Mouse (Mus musculus) hindbrain, embryonic 13.5 days (tissue): ENCODE measurements around the gene Vim. TPM values are rescaled to one million over a fixed set of nuclear protein-coding genes. Genes with fewer than 3 reads are reported as not detected.

Source experiments
- ATAC-seq: fragments of 200-750 bp; cut with Nextera tagmentation; 2 replicates; pipeline ENCODE4 v1.8.0; 2017; ENCODE audit warnings: moderate TSS enrichment; ENCODE audit not compliant: low FRiP score
- H3K27ac ChIP-seq: fragments of 300-500 bp; sonication (generic); 2 replicates; pipeline ENCODE4 v1.5.1; 2015; ENCODE audit warnings: inconsistent platforms, mild to moderate bottlenecking, moderate library complexity
- H3K27me3 ChIP-seq: fragments of 300-500 bp; sonication (generic); 2 replicates; pipeline ENCODE4 v1.6.1; 2015; ENCODE audit warnings: mild to moderate bottlenecking, inconsistent platforms
- H3K36me3 ChIP-seq: fragments of 300-500 bp; sonication (generic); 2 replicates; pipeline ENCODE4 v1.6.1; 2015; ENCODE audit warnings: mild to moderate bottlenecking, inconsistent platforms
- H3K4me1 ChIP-seq: fragments of 300-500 bp; sonication (generic); replicated peaks from 2 replicates; pipeline ENCODE4 v1.6.1; 2015; ENCODE audit warnings: inconsistent platforms
- H3K4me2 ChIP-seq: fragments of 300-500 bp; sonication (generic); 2 replicates; pipeline ENCODE4 v1.6.1; 2015; ENCODE audit warnings: inconsistent platforms, mild to moderate bottlenecking, moderate library complexity
- H3K4me3 ChIP-seq: fragments of 300-500 bp; sonication (generic); 2 replicates; pipeline ENCODE4 v1.5.1; 2015; ENCODE audit warnings: mild to moderate bottlenecking, inconsistent platforms
- H3K9ac ChIP-seq: fragments of 300-500 bp; sonication (generic); 2 replicates; pipeline ENCODE4 v1.6.1; 2015; ENCODE audit warnings: mild to moderate bottlenecking, inconsistent platforms
- H3K9me3 ChIP-seq: fragments of 300-500 bp; sonication (generic); 2 replicates; pipeline ENCODE4 v1.6.1; 2016; ENCODE audit warnings: inconsistent platforms
- WGBS: fragments of 180-500 bp; shearing (Covaris S2); methylation state at CpG from one replicate; pipeline ENCODE4 v1.1.7; 2015; 5-methylcytosine and 5-hydroxymethylcytosine counted together
- polyA plus RNA-seq: library from polyadenylated mRNA; unstranded; fragments of >200 nt; fragmentation: Nextera tagmentation; extraction: Ambion mirVana; gene quantifications from 2 replicates; pipeline ENCODE4 v1.2.1, GENCODE M21; 2015

Gene Vim
- polyA plus RNA-seq, 1 experiment from 2014 or later: 758 TPM

DNA sequence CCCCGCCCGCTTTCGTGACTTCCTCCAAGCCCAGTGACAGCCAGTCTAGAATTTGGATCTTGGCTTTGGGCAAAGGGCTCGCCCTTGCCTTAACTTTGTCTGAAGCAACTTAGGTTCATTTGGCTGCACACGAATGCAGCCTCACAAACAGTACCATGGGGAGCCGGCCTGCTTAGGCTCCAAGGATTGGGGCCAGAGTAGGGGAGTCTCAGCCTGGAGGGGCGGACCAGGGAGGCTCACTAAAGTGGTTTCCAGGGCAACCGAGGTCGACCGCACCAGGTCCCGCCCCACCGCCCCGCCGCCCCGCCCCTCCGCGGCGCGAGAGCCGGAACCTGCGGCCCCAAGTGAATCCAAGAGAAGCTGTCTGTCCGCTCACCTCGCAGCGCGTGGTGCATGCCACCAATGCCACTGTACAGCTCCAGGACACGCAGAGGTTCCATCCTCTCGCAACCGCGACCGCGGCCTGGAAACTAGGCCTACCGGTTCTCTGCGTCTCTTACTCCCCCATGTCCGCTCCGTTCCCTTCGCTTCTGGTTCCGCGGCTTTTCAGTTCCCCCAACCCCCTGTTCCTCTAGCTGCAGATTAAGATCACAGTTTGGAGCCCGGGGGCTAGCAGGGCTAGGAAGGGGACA, 29.4 kb upstream of the Vim start, which contains the start of gene Trdmt1:
Gene Trdmt1, minus strand, starts transcription at position 476 of the 632 bp plus-strand sequence.
- WGBS: 1% methylated on average over 39 of the region's 39 CpGs
- Histone ChIP-seq H3K9me3 (no peaks in the 10 kb centered on the region), H3K4me3 (peak within 1 kb of the TSS; percentile 66), H3K27me3 (no peaks in the 10 kb centered on the region), H3K4me2 (peak within 1 kb of the TSS; percentile 69), H3K27ac (peak within 1 kb of the TSS; percentile 93), H3K36me3 (no peaks in the 10 kb centered on the region), H3K4me1 (peaks cover 11% of the 10 kb centered on the region), H3K9ac (peak within 1 kb of the TSS; percentile 86)
- peak; percentile 97 for ATAC-seq

DNA sequence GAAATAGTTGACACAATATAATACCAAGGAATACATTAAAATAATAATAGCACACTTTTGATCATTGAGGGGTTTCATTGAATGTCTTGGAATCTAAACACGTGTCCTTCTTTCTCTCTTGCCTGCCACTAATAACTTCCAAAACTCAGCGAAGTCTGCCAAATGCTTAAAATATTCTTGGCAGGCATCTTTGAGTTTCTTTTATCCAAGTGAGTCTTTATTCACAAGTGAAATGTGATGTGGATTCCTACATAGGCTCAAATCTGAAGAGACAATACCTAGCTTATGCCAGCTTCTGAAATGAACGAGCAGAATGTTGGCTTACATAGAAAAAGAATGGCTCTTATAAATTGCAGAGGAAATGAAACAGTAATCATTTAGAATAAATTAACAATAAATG, 25.0 kb upstream of the Vim start:
- H3K9ac ChIP-seq: no peak overlapping the region
- no peak overlapping the region for H3K4me2 ChIP-seq
- ATAC-seq: no peak
- WGBS: 73% methylated on average over 3 of the region's 3 CpGs
- H3K27ac ChIP-seq: no peak overlapping the region
- no peak overlapping the region for H3K4me3 ChIP-seq
- H3K4me1 ChIP-seq: peaks cover 10% of the 10 kb centered on the region
- H3K9me3 ChIP-seq: no peaks in the 10 kb centered on the region
- H3K27me3 ChIP-seq: no peaks in the 10 kb centered on the region
- H3K36me3 ChIP-seq: no peaks in the 10 kb centered on the region

DNA sequence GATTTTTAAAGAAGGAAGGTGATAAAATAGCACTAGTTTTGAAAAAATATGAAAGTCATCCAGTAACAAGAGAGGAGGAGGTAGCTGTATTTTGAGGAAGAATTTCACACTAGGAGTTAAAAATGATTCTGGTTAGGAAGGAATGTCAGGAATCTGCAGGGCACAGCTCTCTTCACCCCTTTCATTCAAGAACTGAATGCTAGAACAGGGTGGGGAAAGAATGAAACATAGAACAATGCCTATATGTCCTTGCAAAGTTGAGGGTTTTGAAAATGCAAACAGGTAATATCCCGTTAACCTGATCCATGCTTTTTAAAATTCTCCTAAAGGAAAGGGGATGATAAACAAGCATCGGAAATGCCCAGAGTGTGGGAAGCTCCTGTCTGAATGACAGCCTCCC, 19.8 kb upstream of the Vim start:
- no peaks in the 10 kb centered on the region for H3K9me3 ChIP-seq
- no peaks in the 10 kb centered on the region; the same call in 1 of the 2 replicates for H3K4me1 ChIP-seq
- H3K9ac ChIP-seq: no peak overlapping the region
- no peak overlapping the region for H3K27ac ChIP-seq
- 58% methylated on average over 2 of the region's 2 CpGs for WGBS
- H3K27me3 ChIP-seq: no peaks in the 10 kb centered on the region
- H3K4me3 ChIP-seq: no peak overlapping the region
- H3K4me2 ChIP-seq: no peak overlapping the region
- H3K36me3 ChIP-seq: no peaks in the 10 kb centered on the region
- ATAC-seq: no peak

DNA sequence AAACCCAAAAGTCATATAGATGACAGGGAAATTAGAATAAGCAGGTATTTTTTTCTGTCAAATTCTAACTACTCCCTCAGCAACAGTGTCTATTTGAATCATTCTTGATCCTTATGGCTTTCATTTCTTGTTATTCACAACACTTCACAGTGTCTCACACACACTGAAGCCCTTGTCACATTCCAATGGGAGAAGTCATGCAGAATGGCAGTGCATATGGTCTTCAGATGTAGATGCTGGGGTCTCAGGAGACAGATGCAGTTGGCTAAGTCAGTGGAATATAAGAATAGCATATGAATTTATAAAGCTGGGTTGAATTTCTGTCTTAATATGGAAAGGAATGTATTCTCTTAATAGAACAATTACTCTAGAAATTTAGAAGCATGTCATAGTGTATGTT, 17.5 kb upstream of the Vim start:
- Histone ChIP-seq H3K9me3 (no peaks in the 10 kb centered on the region), H3K4me1 (no peaks in the 10 kb centered on the region; the same call in 1 of the 2 replicates), H3K9ac (no peak overlapping the region), H3K27me3 (no peaks in the 10 kb centered on the region), H3K36me3 (no peaks in the 10 kb centered on the region), H3K4me2 (no peak overlapping the region), H3K4me3 (no peak overlapping the region), H3K27ac (no peak overlapping the region)
- no peak for ATAC-seq

DNA sequence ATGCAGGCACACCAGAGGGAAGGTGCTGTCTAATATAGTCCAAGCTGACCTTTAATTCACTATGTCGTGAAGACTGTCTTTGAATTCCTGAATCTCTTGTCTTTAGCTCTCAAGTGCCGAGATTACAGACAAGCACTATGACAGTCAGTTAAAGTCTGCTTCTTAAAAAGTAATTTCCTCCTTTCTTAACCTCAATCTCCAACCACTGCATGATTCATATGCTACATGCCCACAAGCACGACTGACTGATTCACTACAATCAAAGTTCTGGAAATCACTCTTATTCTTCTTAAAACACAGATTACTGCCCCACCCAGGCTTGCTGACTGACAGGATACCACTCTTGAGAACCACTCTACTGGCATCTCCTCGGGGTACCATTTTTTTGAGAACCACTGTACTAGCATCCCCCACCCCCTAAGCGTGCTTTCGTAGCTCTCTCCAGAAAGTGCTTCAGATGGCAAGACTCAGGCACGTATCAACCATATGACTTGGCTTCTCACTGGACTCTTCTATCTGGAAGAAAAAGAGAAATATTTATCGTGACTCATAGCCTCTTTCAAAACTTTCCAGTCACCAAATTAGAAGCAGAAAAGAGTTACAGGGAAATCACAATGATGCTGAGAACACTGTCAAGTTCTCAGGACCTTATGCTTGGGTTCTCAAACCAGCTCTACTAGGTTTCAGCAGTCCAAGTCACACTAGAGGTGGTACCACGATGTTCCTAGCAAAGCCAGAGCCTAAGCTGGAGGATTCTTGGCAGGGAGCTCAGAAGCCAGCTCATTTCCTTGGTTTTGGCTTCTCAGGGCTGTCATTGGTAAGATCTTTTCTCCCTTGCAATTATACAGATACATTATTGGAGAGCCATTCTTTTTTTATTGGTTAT, 16.3 kb upstream of the Vim start:
- Histone ChIP-seq H3K27ac (no peak overlapping the region), H3K4me1 (no peaks in the 10 kb centered on the region; the same call in 1 of the 2 replicates), H3K36me3 (no peaks in the 10 kb centered on the region), H3K4me3 (no peak overlapping the region), H3K9ac (no peak overlapping the region), H3K4me2 (no peak overlapping the region), H3K27me3 (no peaks in the 10 kb centered on the region), H3K9me3 (no peaks in the 10 kb centered on the region)
- 86% methylated on average over 9 of the region's 9 CpGs for WGBS
- no peak for ATAC-seq

DNA sequence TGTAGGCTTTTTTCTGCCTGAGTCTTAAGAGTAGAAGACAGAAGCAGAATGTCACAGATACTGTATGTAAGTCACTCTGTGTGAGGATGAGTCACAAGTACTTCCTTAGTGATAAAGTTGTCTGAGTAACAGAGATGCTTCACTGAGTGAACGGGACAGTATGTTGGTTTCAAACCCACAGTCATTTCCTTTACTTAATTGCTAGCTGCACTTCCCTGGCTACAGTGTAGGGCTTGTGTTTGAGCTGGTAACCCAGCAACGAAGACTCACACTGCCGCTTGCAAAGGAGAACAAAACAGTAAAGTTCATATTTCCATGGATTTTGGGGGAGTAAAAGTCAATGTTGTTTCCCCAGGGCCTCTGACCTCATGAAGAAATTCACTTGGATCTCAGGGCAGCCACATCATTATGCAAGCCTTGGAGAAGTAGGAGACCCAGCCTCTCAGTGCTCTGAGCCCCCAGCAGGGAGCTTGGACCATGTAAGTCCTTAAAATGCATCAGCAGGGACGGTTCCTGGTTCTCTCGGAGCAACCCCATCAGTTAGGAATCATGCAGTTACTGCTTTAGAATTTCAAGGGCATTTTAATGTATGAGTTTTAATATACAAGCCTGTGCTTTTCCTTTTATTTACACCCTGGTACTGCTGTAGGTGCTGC, 15.0 kb upstream of the Vim start:
- 45% methylated on average over 5 of the region's 5 CpGs for WGBS
- H3K36me3 ChIP-seq: no peaks in the 10 kb centered on the region
- no peak overlapping the region for H3K27ac ChIP-seq
- no peaks in the 10 kb centered on the region for H3K9me3 ChIP-seq
- no peak overlapping the region for H3K4me3 ChIP-seq
- ATAC-seq: no peak
- H3K4me2 ChIP-seq: no peak overlapping the region
- no peaks in the 10 kb centered on the region for H3K27me3 ChIP-seq
- no peaks in the 10 kb centered on the region; the same call in 1 of the 2 replicates for H3K4me1 ChIP-seq
- no peak overlapping the region for H3K9ac ChIP-seq

DNA sequence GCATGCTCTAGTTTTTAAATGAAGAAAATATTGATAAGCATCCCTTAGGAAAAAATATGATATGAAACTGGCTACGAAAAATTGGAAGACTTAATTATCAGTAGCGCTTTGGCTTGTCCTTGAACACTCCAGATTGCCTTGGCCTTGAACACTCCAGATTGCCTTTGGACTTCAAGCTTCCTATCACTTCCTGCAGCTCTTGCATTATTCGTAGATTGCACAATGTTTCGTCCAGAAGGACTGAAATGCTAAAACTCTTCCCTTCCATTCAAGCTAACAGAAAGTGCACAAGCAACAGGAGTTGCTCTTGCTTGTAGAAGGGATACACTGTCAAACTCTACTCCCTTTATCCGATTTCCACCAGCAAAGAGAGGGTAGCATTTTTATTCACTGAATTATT, 14.4 kb upstream of the Vim start:
- Histone ChIP-seq H3K4me3 (no peak overlapping the region), H3K36me3 (no peaks in the 10 kb centered on the region), H3K4me2 (no peak overlapping the region), H3K9ac (no peak overlapping the region), H3K27me3 (no peaks in the 10 kb centered on the region), H3K4me1 (no peaks in the 10 kb centered on the region; the same call in 1 of the 2 replicates), H3K27ac (no peak overlapping the region), H3K9me3 (no peaks in the 10 kb centered on the region)
- no peak for ATAC-seq
- 93% methylated on average over 5 of the region's 5 CpGs for WGBS

DNA sequence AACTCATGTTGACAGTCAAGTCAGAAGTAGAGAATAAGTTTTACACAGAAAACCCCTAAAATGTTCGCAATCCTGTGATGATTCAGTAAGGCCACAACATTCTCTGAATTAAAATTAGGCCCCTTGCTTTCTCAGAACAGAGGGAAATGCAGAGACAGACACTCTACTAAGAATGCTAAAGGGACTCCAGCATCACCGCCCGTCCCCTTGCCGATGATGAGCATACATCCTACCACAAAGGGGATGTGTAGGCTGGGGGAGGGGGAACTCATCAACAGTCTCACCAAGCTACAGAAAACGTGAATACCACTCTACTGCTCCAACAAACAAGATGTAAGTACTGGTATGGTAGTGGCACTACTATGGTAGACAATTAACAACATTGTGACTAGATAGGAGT, 14.0 kb upstream of the Vim start:
- WGBS: 84% methylated on average over 5 of the region's 5 CpGs
- no peaks in the 10 kb centered on the region for H3K27me3 ChIP-seq
- H3K4me2 ChIP-seq: no peak overlapping the region
- H3K9ac ChIP-seq: no peak overlapping the region
- H3K9me3 ChIP-seq: no peaks in the 10 kb centered on the region
- H3K4me3 ChIP-seq: no peak overlapping the region
- no peaks in the 10 kb centered on the region; the same call in 1 of the 2 replicates for H3K4me1 ChIP-seq
- no peak for ATAC-seq
- no peaks in the 10 kb centered on the region for H3K36me3 ChIP-seq
- no peak overlapping the region for H3K27ac ChIP-seq

DNA sequence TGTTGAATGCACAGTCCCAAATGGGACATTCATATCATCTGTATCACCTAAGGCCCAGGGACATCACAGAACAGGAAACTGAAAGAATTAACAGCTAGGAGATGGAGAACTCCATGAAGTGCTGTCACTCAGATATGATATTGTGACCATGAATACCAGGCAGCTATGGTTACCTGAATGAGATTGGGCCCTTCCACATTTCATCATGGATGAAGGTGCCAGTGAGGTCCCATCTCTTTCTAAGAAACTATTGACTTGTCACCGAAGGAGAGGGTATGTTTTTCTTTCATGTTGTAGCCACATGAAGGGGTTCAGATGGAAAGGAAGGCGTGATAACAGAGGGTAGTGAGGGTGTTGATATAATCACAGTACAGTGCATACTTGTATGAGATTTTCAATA, 13.3 kb upstream of the Vim start:
- H3K4me1 ChIP-seq: no peaks in the 10 kb centered on the region; the same call in 1 of the 2 replicates
- H3K4me2 ChIP-seq: no peak overlapping the region
- no peaks in the 10 kb centered on the region for H3K9me3 ChIP-seq
- ATAC-seq: no peak
- H3K9ac ChIP-seq: no peak overlapping the region
- H3K27me3 ChIP-seq: no peaks in the 10 kb centered on the region
- H3K36me3 ChIP-seq: no peaks in the 10 kb centered on the region
- H3K4me3 ChIP-seq: no peak overlapping the region
- no peak overlapping the region for H3K27ac ChIP-seq
- 98% methylated on average over 2 of the region's 2 CpGs for WGBS

DNA sequence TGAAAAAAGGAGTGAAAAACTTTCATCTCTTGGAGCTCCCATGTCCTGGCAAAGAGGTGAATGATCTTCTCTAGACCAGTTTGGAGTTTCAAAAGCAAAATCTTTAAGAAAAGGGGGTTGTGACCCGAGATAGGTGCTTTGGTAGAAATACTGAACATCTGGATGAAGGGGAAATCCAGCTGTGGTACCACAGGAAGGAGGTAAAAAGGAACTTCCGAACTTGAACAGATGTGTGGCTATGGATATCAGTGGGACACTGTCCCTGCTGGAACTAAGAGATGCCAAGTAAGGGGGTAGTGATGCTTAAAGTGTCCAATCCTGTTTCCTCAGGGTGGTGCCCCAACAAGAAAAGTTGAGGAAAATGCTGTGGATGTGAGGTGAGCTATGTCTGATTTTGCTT, 3.6 kb upstream of the Vim start:
- Histone ChIP-seq H3K27ac (no peak overlapping the region), H3K27me3 (no peaks in the 10 kb centered on the region), H3K9ac (no peak overlapping the region), H3K9me3 (no peaks in the 10 kb centered on the region), H3K4me2 (no peak overlapping the region), H3K4me3 (no peak overlapping the region), H3K4me1 (peaks cover 22% of the 10 kb centered on the region), H3K36me3 (no peaks in the 10 kb centered on the region)
- 86% methylated on average over 2 of the region's 2 CpGs for WGBS
- ATAC-seq: no peak

DNA sequence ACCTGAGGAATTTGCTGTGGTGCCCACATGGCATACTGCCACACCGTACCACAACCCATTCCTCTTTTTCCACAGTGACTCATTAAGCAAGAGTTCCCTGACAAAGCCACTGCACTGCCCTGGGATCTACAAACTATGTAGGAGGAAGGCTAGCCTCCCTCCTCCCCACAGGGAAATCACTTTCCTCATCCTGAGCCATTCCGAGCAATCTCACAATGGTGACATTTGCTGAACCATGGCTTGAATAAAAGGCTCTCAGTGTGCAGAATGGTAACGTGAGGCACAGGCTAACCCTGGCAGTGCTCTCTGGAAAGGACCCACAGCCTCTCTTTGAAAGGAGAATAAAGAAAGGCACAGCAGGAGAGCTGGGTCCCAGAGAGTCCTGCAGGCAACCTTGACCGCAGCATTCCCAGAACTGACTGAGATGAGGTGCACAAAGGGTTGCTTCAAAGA, 1.6 kb upstream of the Vim start:
- Histone ChIP-seq H3K27me3 (no peaks in the 10 kb centered on the region), H3K9ac (peak overlapping the region; percentile 24; the same call in 1 of the 2 replicates), H3K36me3 (no peaks in the 10 kb centered on the region), H3K4me2 (peak overlapping the region; percentile 75), H3K4me3 (0 out of 2 replicates have a peak overlapping the region, but pooled peaks have one; percentile 62), H3K9me3 (no peaks in the 10 kb centered on the region), H3K4me1 (peaks cover 36% of the 10 kb centered on the region), H3K27ac (peak overlapping the region; percentile 94; the same call in 1 of the 2 replicates)
- ATAC-seq: no peak
- WGBS: 6% methylated on average over 4 of the region's 4 CpGs
